Mouse (Mus musculus) thymus, postnatal 36 days (tissue): ENCODE data around the gene Nfu1.
"Not testable (repeated sequence)": the region's sequence is repeated elsewhere in the genome, so short reads cannot be mapped to it uniquely, and the experiment has no call there.

Source experiments
- DNase-seq, 2 experiments: peaks; one replicate each; pipeline ENCODE4 v3.0.0; 2022; ENCODE audit warnings: mixed read lengths in 2 of 2

The Nfu1 gene

GRCm38 (mm10) chr6:87028881-87029280 is 19.8 kb downstream of the Nfu1 start:
- DNase-seq = no peak

- DNase-seq = not testable (repeated sequence)
Measured at GRCm38 (mm10) chr6:87031310-87031709, 22.3 kb downstream of the Nfu1 start.

- no peak for DNase-seq
Measured at GRCm38 (mm10) chr6:87032401-87032800, 23.4 kb downstream of the Nfu1 start.

- no peak for DNase-seq
Measured at GRCm38 (mm10) chr6:87034395-87034794, 25.4 kb downstream of the Nfu1 start.

- DNase-seq = no peak
Measured at GRCm38 (mm10) chr6:87037826-87038620, 29.0 kb downstream of the Nfu1 start.

GRCm38 (mm10) chr6:87039161-87039560 is 30.1 kb downstream of the Nfu1 start:
- no peak for DNase-seq

GRCm38 (mm10) chr6:87040971-87041370 is 31.9 kb downstream of the Nfu1 start:
- DNase-seq = peak; percentile 46 to 67

GRCm38 (mm10) chr6:87041431-87041830 is 32.4 kb downstream of the Nfu1 start:
- no peak for DNase-seq

GRCm38 (mm10) chr6:87042004-87042336 is 32.9 kb downstream of the Nfu1 start:
- no peak for DNase-seq

- DNase-seq = peak; percentile 95 to 97
Measured at GRCm38 (mm10) chr6:87042337-87043130, 33.5 kb downstream of the Nfu1 start, which contains the start of gene Gfpt1. Gene Gfpt1, plus strand, starts transcription at chr6:87042846.

GRCm38 (mm10) chr6:87043131-87043516 is 34.1 kb downstream of the Nfu1 start:
- DNase-seq = no peak

- DNase-seq = no peak
Measured at GRCm38 (mm10) chr6:87044895-87045294, 35.9 kb downstream of the Nfu1 start.

- no peak for DNase-seq
Measured at GRCm38 (mm10) chr6:87045507-87045906, 36.5 kb downstream of the Nfu1 start.

- DNase-seq = not testable (repeated sequence)
Measured at GRCm38 (mm10) chr6:87048712-87049111, 39.7 kb downstream of the Nfu1 start.

GRCm38 (mm10) chr6:87051886-87052425 is 42.9 kb downstream of the Nfu1 start:
- DNase-seq = no peak

- no peak for DNase-seq
Measured at GRCm38 (mm10) chr6:87054193-87054592, 45.2 kb downstream of the Nfu1 start.

- DNase-seq = no peak
Measured at GRCm38 (mm10) chr6:87059754-87060153, 50.7 kb downstream of the Nfu1 start.

GRCm38 (mm10) chr6:87063586-87063985 is 54.5 kb downstream of the Nfu1 start:
- no peak for DNase-seq

GRCm38 (mm10) chr6:87068209-87068608 is 59.2 kb downstream of the Nfu1 start:
- no peak for DNase-seq

- no peak for DNase-seq
Measured at GRCm38 (mm10) chr6:87069195-87069900, 60.3 kb downstream of the Nfu1 start.

GRCm38 (mm10) chr6:87070641-87071040 is 61.6 kb downstream of the Nfu1 start:
- DNase-seq = no peak

- DNase-seq = no peak
Measured at GRCm38 (mm10) chr6:87072759-87073158, 63.7 kb downstream of the Nfu1 start.

GRCm38 (mm10) chr6:87075092-87075685 is 66.2 kb downstream of the Nfu1 start:
- DNase-seq = peak; percentile 47 to 74
